Mouse (Mus musculus): ENCODE results near the gene Cachd1. TPM values are rescaled to one million over a fixed set of nuclear protein-coding genes. Genes with fewer than 3 reads are reported as not detected.
A peak's percentile ranks its signal among the peaks of the same experiment; 100 is the strongest.

Gene Cachd1
- total RNA-seq, 4 experiments from 2014 or later = 25.4 to 33.6 (median 28.4) TPM

- DNase-seq (ENCODE audit: low spot score in 2 of 2) = no peak
Measured at GRCm38 (mm10) chr4:100920413-100920812, 143.9 kb downstream of the Cachd1 start.

- DNase-seq (ENCODE audit: low spot score in 2 of 2) = no peak
Measured at GRCm38 (mm10) chr4:100922816-100923554, 146.5 kb downstream of the Cachd1 start.

- DNase-seq (ENCODE audit: low spot score in 2 of 2) = no peak
Measured at GRCm38 (mm10) chr4:100923598-100923997, 147.1 kb downstream of the Cachd1 start.

- no peak for DNase-seq (ENCODE audit: low spot score in 2 of 2)
Measured at GRCm38 (mm10) chr4:100924276-100924675, 147.8 kb downstream of the Cachd1 start.

- DNase-seq (ENCODE audit: low spot score in 2 of 2) = no peak
Measured at GRCm38 (mm10) chr4:100925153-100925552, 148.7 kb downstream of the Cachd1 start.

GRCm38 (mm10) chr4:100926608-100927007 lies 150.1 kb downstream of the Cachd1 start:
- DNase-seq (ENCODE audit: low spot score in 2 of 2) = no peak

- DNase-seq (ENCODE audit: low spot score in 2 of 2) = no peak
Measured at GRCm38 (mm10) chr4:100927059-100927458, 150.6 kb downstream of the Cachd1 start.

GRCm38 (mm10) chr4:100943689-100944088 lies 167.2 kb downstream of the Cachd1 start:
- DNase-seq (ENCODE audit: low spot score in 2 of 2) = no peak

GRCm38 (mm10) chr4:100944276-100944675 lies 167.8 kb downstream of the Cachd1 start:
- DNase-seq (ENCODE audit: low spot score in 2 of 2) = no peak

- peak; percentile 65 to 75 for DNase-seq (ENCODE audit: low spot score in 2 of 2)
Measured at GRCm38 (mm10) chr4:100945171-100945899, 168.9 kb downstream of the Cachd1 start.

GRCm38 (mm10) chr4:100948494-100949425 lies 172.3 kb downstream of the Cachd1 start:
- no peak for DNase-seq (ENCODE audit: low spot score in 2 of 2)

- DNase-seq (ENCODE audit: low spot score in 2 of 2) = no peak
Measured at GRCm38 (mm10) chr4:100950316-100950715, 173.8 kb downstream of the Cachd1 start.

GRCm38 (mm10) chr4:100951876-100952275 lies 175.4 kb downstream of the Cachd1 start:
- no peak for DNase-seq (ENCODE audit: low spot score in 2 of 2)

- DNase-seq (ENCODE audit: low spot score in 2 of 2) = no peak
Measured at GRCm38 (mm10) chr4:100963341-100963740, 186.9 kb downstream of the Cachd1 start.

- DNase-seq (ENCODE audit: low spot score in 2 of 2) = no peak
Measured at GRCm38 (mm10) chr4:100963796-100964195, 187.3 kb downstream of the Cachd1 start.

- DNase-seq (ENCODE audit: low spot score in 2 of 2) = no peak
Measured at GRCm38 (mm10) chr4:100967703-100968392, 191.4 kb downstream of the Cachd1 start.

GRCm38 (mm10) chr4:100973641-100974454 lies 197.4 kb downstream of the Cachd1 start:
- no peak for DNase-seq (ENCODE audit: low spot score in 2 of 2)

GRCm38 (mm10) chr4:100974455-100975035 lies 198.1 kb downstream of the Cachd1 start:
- DNase-seq (ENCODE audit: low spot score in 2 of 2) = no peak

GRCm38 (mm10) chr4:100977522-100977921 lies 201.0 kb downstream of the Cachd1 start:
- DNase-seq (ENCODE audit: low spot score in 2 of 2) = no peak

- DNase-seq (ENCODE audit: low spot score in 2 of 2) = no peak
Measured at GRCm38 (mm10) chr4:100987187-100987586, 210.7 kb downstream of the Cachd1 start.
